Comparison of ENCODE assay signal across 12 mouse cellular contexts in the genomic region with DNA sequence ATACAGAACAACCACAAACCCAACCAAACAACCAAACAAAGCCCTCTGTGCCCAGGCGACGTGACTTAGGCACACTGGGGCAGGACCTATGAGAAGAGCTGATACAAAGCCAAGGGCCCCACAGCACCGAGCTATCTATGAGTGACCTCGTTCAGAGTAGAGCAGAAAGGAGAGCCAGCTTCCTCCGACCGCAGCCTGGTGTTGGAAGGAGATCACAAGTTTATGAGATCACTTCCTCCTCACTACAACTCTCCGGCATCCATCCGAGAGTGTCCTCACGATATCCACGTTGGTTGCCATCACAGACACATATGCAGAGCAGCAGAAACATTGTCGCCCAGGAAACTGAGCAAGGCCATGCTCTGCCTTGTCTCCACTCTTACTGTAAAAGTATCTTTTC.
DNase-seq lines count a peak whose midpoint lies in the region; ATAC-seq and TF ChIP-seq lines count a peak whose summit lies in the region.
"Had no signal": no experiment of that assay in that cellular context is flagged by ENCODE, and none has a peak within 500 bp of the region (broad histone marks: within the 10 kb centered on the region; RNA-seq: fewer than 3 reads in every experiment).

No protein-coding gene starts in this region.

- no peaks in the 10 kb centered on the region for H3K27me3 ChIP-seq in lung, postnatal 0 days (replicated peaks; ENCODE audit: insufficient read depth, low read length)
- H3K27me3 ChIP-seq in midbrain, embryonic 15.5 days (replicated peaks) = no peaks in the 10 kb centered on the region
- H3K27me3 ChIP-seq: heart, embryonic 15.5 days; intestine, embryonic 15.5 days; neural tube, embryonic 13.5 days had no signal

- no peaks in the 10 kb centered on the region for H3K9me3 ChIP-seq in lung, postnatal 0 days (ENCODE audit: low read length)
- no peaks in the 10 kb centered on the region for H3K9me3 ChIP-seq in midbrain, embryonic 15.5 days
- H3K9me3 ChIP-seq: heart, embryonic 15.5 days; intestine, embryonic 15.5 days had no signal

- peaks cover 10% of the 10 kb centered on the region; the same call in 1 of the 2 replicates for H3K4me1 ChIP-seq in lung, postnatal 0 days (ENCODE audit: insufficient read depth, low read depth, low read length)
- H3K4me1 ChIP-seq in lung, adult 2 months (ENCODE audit: control insufficient read depth, insufficient read depth, low read length) = peaks cover 30% of the 10 kb centered on the region
- H3K4me1 ChIP-seq in midbrain, embryonic 15.5 days = peaks cover 11% of the 10 kb centered on the region

- ATAC-seq in lung, postnatal 0 days = peak; percentile 20; the same call in 1 of the 2 replicates
- ATAC-seq in granulocyte monocyte progenitor cell, adult 5-6 weeks (replicated peaks; ENCODE audit: poor library complexity, severe bottlenecking) = peak; percentile 66
- ATAC-seq in megakaryocyte progenitor cell, adult 5-6 weeks (replicated peaks; ENCODE audit: poor library complexity) = peak; percentile 58
- ATAC-seq in midbrain, embryonic 15.5 days (replicated peaks) = no peak
- ATAC-seq: intestine, embryonic 15.5 days had no signal

- H3K27ac ChIP-seq in lung, postnatal 0 days (ENCODE audit: low read length) = no peak overlapping the region
- no peak overlapping the region for H3K27ac ChIP-seq in midbrain, embryonic 15.5 days
- H3K27ac ChIP-seq: intestine, embryonic 15.5 days; neural tube, embryonic 13.5 days had no signal

- no peak for TF ChIP-seq POLR2A in lung, adult 2 months (IDR thresholded peaks at IDR 0.05; ENCODE audit: borderline replicate concordance, extremely low read depth, low read depth, low read length)

- H3K9ac ChIP-seq in lung, postnatal 0 days (replicated peaks; ENCODE audit: low read depth) = no peak overlapping the region
- no peak overlapping the region for H3K9ac ChIP-seq in midbrain, embryonic 15.5 days
- H3K9ac ChIP-seq: heart, embryonic 15.5 days; intestine, embryonic 15.5 days; neural tube, embryonic 13.5 days had no signal

- DNase-seq in lung, postnatal 0 days (ENCODE audit: low spot score) = peak; percentile 63
- DNase-seq in lung, adult 2 months = no peak
- DNase-seq in urinary bladder, adult 2 months (ENCODE audit: low spot score) = no peak
- no peak for DNase-seq in thymus, postnatal 36 days
- DNase-seq: kidney, postnatal 4 days; right cerebral cortex, postnatal 25 days had no signal

- H3K4me2 ChIP-seq in lung, postnatal 0 days (replicated peaks; ENCODE audit: low read depth, low read length) = no peak overlapping the region
- no peak overlapping the region for H3K4me2 ChIP-seq in midbrain, embryonic 15.5 days
- H3K4me2 ChIP-seq: heart, embryonic 15.5 days; intestine, embryonic 15.5 days; neural tube, embryonic 13.5 days had no signal

- no peak for TF ChIP-seq EP300 in lung, postnatal 0 days (IDR thresholded peaks at IDR 0.05)

- TF ChIP-seq CTCF in lung, postnatal 0 days (IDR thresholded peaks at IDR 0.05) = no peak
- TF ChIP-seq CTCF in lung, adult 2 months (IDR thresholded peaks at IDR 0.05; ENCODE audit: insufficient read depth, low read length) = no peak

- no peaks in the 10 kb centered on the region for H3K36me3 ChIP-seq in lung, postnatal 0 days (ENCODE audit: insufficient read depth, low read length)
- H3K36me3 ChIP-seq in midbrain, embryonic 15.5 days (replicated peaks) = no peaks in the 10 kb centered on the region
- H3K36me3 ChIP-seq: neural tube, embryonic 13.5 days had no signal

- WGBS in lung, postnatal 0 days = 39% methylated on average over 11 of the region's 11 CpGs
- 21% methylated on average over 11 of the region's 11 CpGs for WGBS in lung, adult 2 months
- 86% methylated on average over 11 of the region's 11 CpGs for WGBS in midbrain, embryonic 15.5 days

- H3K4me3 ChIP-seq in lung, postnatal 0 days (ENCODE audit: low read depth, low read length) = no peak overlapping the region
- H3K4me3 ChIP-seq in lung, adult 2 months (replicated peaks; ENCODE audit: extremely low read depth, low read depth, low read length) = no peak overlapping the region
- H3K4me3 ChIP-seq in midbrain, embryonic 15.5 days = no peak overlapping the region
- H3K4me3 ChIP-seq: heart, embryonic 15.5 days; intestine, embryonic 15.5 days; neural tube, embryonic 13.5 days had no signal
